Mouse (Mus musculus) liver, embryonic 14.5 days (tissue): ENCODE measurements around the gene Trappc2. TPM values are rescaled to one million over a fixed set of nuclear protein-coding genes. Genes with fewer than 3 reads are reported as not detected.

Source experiments
- ATAC-seq: fragments of 200-750 bp; cut with Nextera tagmentation; 2 replicates; pipeline ENCODE4 v1.8.0; 2017; ENCODE audit warnings: moderate number of reproducible peaks, mild to moderate bottlenecking, moderate library complexity; ENCODE audit not compliant: insufficient read depth
- DNase-seq, 3 experiments: peaks; one replicate each; pipeline ENCODE4 v3.0.0-alpha.2; 2012 to 2013; ENCODE audit warnings: low read depth in 3 of 3, low spot score in 3 of 3
- H3K27ac ChIP-seq: fragments of 300-500 bp; sonication (generic); 2 replicates; pipeline ENCODE4 v1.5.1; 2014; ENCODE audit warnings: moderate library complexity, mild to moderate bottlenecking, control low read depth, inconsistent platforms
- H3K27me3 ChIP-seq: fragments of 300-500 bp; sonication (generic); 2 replicates; pipeline ENCODE4 v1.6.1; 2014; ENCODE audit warnings: mild to moderate bottlenecking, low read length, moderate library complexity; ENCODE audit not compliant: control insufficient read depth, insufficient read depth
- H3K36me3 ChIP-seq: fragments of 300-500 bp; sonication (generic); replicated peaks from 2 replicates; pipeline ENCODE4 v1.6.1; 2014; ENCODE audit warnings: low read depth; ENCODE audit not compliant: control insufficient read depth, insufficient read depth
- H3K4me1 ChIP-seq, 2 experiments: fragments of 200-500 bp in 1 of 2; fragments of 300-500 bp in 1 of 2; sonication (generic) in 1 of 2; replicated peaks; 2 replicates each; pipeline ENCODE4 v1.6.1; 2012 to 2014; ENCODE audit warnings: antibody characterized with exemption in 1 of 2, inconsistent platforms in 1 of 2, low read length in 1 of 2; ENCODE audit not compliant: control insufficient read depth in 2 of 2, insufficient read depth in 2 of 2
- H3K4me2 ChIP-seq: fragments of 300-500 bp; sonication (generic); 2 replicates; pipeline ENCODE4 v1.6.1; 2014; ENCODE audit warnings: low read depth, mild to moderate bottlenecking, control low read depth, moderate library complexity
- H3K4me3 ChIP-seq, 2 experiments: fragments of 200-500 bp in 1 of 2; fragments of 300-500 bp in 1 of 2; sonication (generic) in 1 of 2; 2 replicates each; pipeline ENCODE4 v1.5.1; 2012 to 2014; ENCODE audit warnings: low read depth in 2 of 2, low read length in 2 of 2, mild to moderate bottlenecking in 2 of 2, control low read depth in 1 of 2, inconsistent platforms in 1 of 2, moderate library complexity in 1 of 2; ENCODE audit not compliant: insufficient read depth in 1 of 2
- H3K9ac ChIP-seq: fragments of 300-500 bp; sonication (generic); replicated peaks from 2 replicates; pipeline ENCODE4 v1.6.1; 2014; ENCODE audit warnings: mild to moderate bottlenecking, control low read depth, moderate library complexity
- H3K9me3 ChIP-seq: fragments of 300-500 bp; sonication (generic); 2 replicates; pipeline ENCODE4 v1.6.1; 2016; ENCODE audit warnings: low read length, mixed read lengths; ENCODE audit not compliant: control insufficient read depth
- CTCF ChIP-seq: IDR thresholded peaks from 2 replicates; pipeline ENCODE4 v1.5.1; 2016; ENCODE audit warnings: antibody characterized with exemption, low read depth, control low read depth
- EP300 ChIP-seq: IDR thresholded peaks from 2 replicates; pipeline ENCODE4 v1.6.1; 2016; ENCODE audit warnings: antibody characterized with exemption, low read depth
- WGBS: fragments of 180-500 bp; shearing (Covaris S2); extraction: QIAGEN DNeasy Blood & Tissue Kit; methylation state at CpG from one replicate; pipeline ENCODE4 v1.1.7; 2014; ENCODE audit not compliant: insufficient replicate concordance; 5-methylcytosine and 5-hydroxymethylcytosine counted together
- polyA plus RNA-seq, 2 experiments: library from polyadenylated mRNA; depleted of rRNA in 1 of 2; stranded (reverse) in 1 of 2; unstranded in 1 of 2; fragments of >200 nt; fragmentation: Nextera tagmentation in 1 of 2; extraction: Ambion mirVana in 1 of 2; gene quantifications; 2 replicates each; pipeline versions ENCODE4 v1.2.1 to v1.2.3; 2012 to 2014

The Trappc2 gene
- polyA plus RNA-seq, 2 experiments, result 4.3 to 10.4 TPM

DNA sequence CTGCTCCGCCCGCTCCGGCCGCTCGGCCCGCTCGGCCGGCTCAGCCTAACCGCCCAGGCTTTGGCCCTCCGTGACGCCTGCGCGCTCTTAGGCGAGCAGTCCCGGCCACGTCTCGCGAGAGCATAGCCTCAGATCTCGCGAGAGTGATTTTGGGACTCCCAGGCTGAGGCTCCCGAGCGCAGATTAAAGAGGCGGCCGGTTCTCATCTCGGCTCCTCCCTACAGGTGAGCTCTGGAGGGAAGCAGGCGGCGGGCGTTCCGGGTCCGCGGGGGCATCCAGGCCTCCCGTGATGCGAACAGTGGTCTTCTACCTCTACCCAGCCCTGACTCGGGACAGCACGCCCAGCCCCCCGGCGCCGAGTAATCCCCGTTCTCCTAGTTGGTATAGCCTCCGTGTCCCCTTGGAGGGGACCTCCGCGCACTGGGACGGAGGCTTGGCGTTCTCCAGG, 266 bp downstream of the Trappc2 start, which contains the start of gene Ofd1:
Ofd1 (minus strand) TSS at position 89 of the 448 bp plus-strand sequence.
- peaks cover 3 to 12% of the 10 kb centered on the region in 2 experiments for H3K4me1 ChIP-seq
- H3K4me2 ChIP-seq, result peak within 1 kb of the TSS; percentile 75
- H3K9ac ChIP-seq, result peak within 1 kb of the TSS; percentile 78
- no peak within 1 kb of the TSS; the same call in 1 of the 2 replicates for H3K27ac ChIP-seq
- TF ChIP-seq EP300, result peak; percentile 49
- TF ChIP-seq CTCF, result no peak
- H3K4me3 ChIP-seq, result peak within 1 kb of the TSS; percentile 72 to 80
- H3K27me3 ChIP-seq, result no peaks in the 10 kb centered on the region
- H3K36me3 ChIP-seq, result no peaks in the 10 kb centered on the region
- H3K9me3 ChIP-seq, result no peaks in the 10 kb centered on the region
- DNase-seq (peak; percentile 84 to 87 (median 84)), ATAC-seq (peak; percentile 99)
- 8% methylated on average over 37 of the region's 44 CpGs for whole genome bisulfite sequencing

DNA sequence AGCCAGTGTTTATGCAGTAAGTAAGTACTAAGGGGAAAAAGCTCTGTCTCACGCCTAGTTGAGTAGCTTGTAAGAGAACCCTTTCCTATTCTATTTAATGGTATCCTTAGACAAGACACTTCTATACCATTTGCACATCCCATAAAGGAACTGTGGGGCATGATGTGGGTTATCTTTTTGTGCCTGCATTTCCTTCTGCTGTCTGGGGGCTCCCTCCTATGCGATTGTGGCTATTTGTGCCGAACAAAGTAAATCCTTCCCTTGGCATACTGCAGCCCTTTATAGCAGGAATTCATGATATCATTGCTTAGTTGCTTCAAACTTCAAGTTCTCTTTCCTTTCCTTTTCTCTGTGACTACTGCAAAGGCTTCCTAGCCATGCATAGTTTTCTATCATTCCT, 4.2 kb downstream of the Trappc2 start:
- no peak for ATAC-seq
- peaks cover 3 to 11% of the 10 kb centered on the region in 2 experiments for H3K4me1 ChIP-seq
- DNase-seq, result no peak
- no peak overlapping the region for H3K9ac ChIP-seq
- H3K27me3 ChIP-seq, result no peaks in the 10 kb centered on the region
- H3K36me3 ChIP-seq, result no peaks in the 10 kb centered on the region
- TF ChIP-seq EP300 (no peak), CTCF (no peak)
- no peak overlapping the region for H3K4me3 ChIP-seq
- no peaks in the 10 kb centered on the region for H3K9me3 ChIP-seq
- no peak overlapping the region for H3K4me2 ChIP-seq
- WGBS, result 33% methylated on average over 3 of the region's 3 CpGs
- H3K27ac ChIP-seq, result no peak overlapping the region

DNA sequence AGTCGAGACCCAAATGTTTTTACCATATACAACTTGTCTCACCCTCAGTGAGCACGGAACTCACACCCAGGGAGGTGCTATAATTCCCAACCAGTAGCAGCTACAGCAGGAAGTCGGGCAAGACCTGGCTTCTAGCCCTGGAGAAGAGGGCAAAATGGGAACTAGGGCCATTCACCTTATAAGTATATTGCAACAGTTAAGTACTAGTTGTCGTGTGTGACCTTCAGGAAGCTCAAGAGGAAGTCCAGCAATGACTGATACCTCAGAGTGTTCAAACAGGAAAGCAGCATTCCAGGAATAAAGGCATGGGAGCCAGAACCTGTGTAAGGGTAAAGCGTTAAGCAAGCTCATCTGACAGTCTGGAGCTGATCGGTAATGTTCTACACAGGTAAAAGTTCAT, 13.2 kb downstream of the Trappc2 start:
- Histone ChIP-seq H3K36me3 (no peaks in the 10 kb centered on the region), H3K9ac (no peak overlapping the region), H3K9me3 (no peaks in the 10 kb centered on the region), H3K4me3 (no peak overlapping the region), H3K27ac (no peak overlapping the region), H3K4me1 (no peaks in the 10 kb centered on the region), H3K4me2 (no peak overlapping the region), H3K27me3 (no peaks in the 10 kb centered on the region)
- ATAC-seq, result no peak
- DNase-seq, result no peak
- TF ChIP-seq EP300 (no peak), CTCF (no peak)
- WGBS, result 47% methylated on average over 6 of the region's 6 CpGs

DNA sequence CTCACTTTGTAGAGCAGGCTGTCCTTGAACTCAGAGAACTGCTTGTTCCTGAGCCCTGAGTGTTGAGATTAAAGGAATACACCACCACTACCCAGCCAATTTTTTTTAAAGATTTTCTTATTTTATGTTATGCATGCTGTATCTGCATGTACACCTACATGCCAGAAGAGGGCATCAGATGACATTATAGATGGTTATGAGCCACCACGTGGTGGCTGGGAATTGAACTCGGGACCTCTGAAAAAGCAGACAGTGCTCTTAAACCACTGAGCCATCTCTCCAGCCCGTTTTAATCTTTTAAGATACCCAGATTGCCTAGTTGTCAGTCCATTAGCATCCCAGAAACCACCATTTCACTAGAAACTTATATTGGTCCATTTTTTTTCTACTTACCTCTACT, 14.0 kb downstream of the Trappc2 start:
- Histone ChIP-seq H3K4me2 (no peak overlapping the region), H3K9ac (no peak overlapping the region), H3K36me3 (no peaks in the 10 kb centered on the region), H3K27ac (no peak overlapping the region), H3K9me3 (no peaks in the 10 kb centered on the region), H3K4me1 (no peaks in the 10 kb centered on the region), H3K4me3 (no peak overlapping the region), H3K27me3 (no peaks in the 10 kb centered on the region)
- ATAC-seq (no peak), DNase-seq (no peak)
- TF ChIP-seq EP300, result no peak
- TF ChIP-seq CTCF, result peak; percentile 12; the same call in 1 of the 2 replicates
- WGBS, result 53% methylated on average over 3 of the region's 3 CpGs

DNA sequence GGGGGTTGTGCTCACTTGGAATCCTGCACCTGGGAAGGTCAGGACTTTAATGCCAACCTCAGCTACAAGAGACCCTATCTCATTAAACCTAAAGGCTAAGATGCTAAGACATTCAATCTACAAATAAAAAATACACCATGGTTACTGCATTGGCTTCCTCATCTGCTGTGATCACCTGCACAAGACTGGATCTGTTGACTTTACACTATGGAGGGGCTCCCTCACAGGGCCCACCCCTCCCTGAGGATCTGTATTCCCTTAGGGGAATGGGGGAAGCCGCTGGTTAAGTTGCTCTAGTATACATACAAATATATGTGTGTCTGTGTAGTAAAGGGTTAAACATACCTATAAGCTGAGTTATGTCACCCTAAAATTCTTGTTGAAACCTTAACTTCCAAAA, 15.2 kb downstream of the Trappc2 start:
- no peak overlapping the region for H3K9ac ChIP-seq
- DNase-seq, result no peak
- H3K36me3 ChIP-seq, result no peaks in the 10 kb centered on the region
- H3K4me3 ChIP-seq, result no peak overlapping the region
- no peak for ATAC-seq
- 72% methylated on average over 1 of the region's 1 CpGs for WGBS
- H3K27ac ChIP-seq, result no peak overlapping the region
- no peaks in the 10 kb centered on the region for H3K4me1 ChIP-seq
- no peaks in the 10 kb centered on the region for H3K27me3 ChIP-seq
- TF ChIP-seq CTCF (no peak), EP300 (no peak)
- H3K4me2 ChIP-seq, result no peak overlapping the region
- no peaks in the 10 kb centered on the region for H3K9me3 ChIP-seq
